Comparison of ENCODE assay signal across 11 mouse cellular contexts in the genomic region with DNA sequence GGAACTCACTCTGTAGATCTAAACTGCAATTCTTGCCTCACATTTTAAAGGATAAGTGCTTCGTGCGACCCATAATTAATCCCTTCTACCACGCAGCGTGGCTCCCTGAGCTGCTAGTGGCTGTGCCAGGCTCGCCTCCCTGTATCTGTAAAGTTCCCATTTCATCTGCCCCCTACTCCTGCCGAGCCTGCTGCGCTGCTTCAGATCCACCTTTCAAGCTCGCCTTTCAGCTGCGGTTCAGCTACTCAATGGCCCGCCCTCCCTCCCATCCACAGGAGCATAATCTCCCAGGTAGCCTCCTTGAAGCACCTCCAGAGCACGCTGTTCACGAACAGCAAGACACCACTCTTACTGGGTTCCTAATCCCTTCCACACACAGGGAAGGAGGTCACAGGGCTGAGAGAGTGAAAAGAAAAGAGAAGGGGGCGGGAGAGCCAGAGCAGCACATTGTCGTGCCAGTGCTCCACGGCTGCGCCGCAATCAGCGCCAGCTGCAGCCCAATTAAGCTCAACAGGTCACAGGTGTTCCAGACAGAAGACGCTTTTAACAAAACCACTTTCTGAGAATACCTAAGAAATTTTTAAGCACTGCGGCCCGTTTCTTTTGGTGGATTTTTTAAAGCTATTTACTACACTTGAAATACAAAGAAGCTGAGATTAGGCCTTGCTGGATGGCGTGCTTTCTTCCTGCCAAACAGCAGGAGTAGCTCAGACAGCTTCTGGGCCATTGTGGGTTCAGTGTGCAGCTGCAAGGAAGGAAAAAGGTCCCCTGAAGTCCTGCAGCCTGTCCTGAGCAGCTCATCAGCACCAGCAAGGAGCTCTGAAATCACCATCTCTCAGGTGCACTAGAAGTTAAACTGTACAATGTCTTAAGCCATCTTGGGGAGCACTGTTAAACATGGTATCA.
DNase-seq lines count a peak whose midpoint lies in the region; ATAC-seq and TF ChIP-seq lines count a peak whose summit lies in the region.
"Had no signal": no experiment of that assay in that cellular context is flagged by ENCODE, and none has a peak within 500 bp of the region (broad histone marks: within the 10 kb centered on the region; RNA-seq: fewer than 3 reads in every experiment).

No protein-coding gene starts in this region.

- no peak overlapping the region for H3K9ac ChIP-seq in liver, embryonic 12.5 days
- no peak overlapping the region for H3K9ac ChIP-seq in liver, postnatal 0 days (replicated peaks)
- H3K9ac ChIP-seq in midbrain, embryonic 13.5 days (replicated peaks): no peak overlapping the region; the same call in 1 of the 2 replicates

- H3K9me3 ChIP-seq in liver, embryonic 12.5 days (replicated peaks): no peaks in the 10 kb centered on the region
- no peaks in the 10 kb centered on the region for H3K9me3 ChIP-seq in liver, postnatal 0 days (ENCODE audit: low read length)
- no peaks in the 10 kb centered on the region for H3K9me3 ChIP-seq in midbrain, embryonic 13.5 days

- no peak for ATAC-seq in liver, embryonic 12.5 days
- ATAC-seq in liver, postnatal 0 days: no peak
- ATAC-seq in midbrain, embryonic 13.5 days: peak; percentile 94
- no peak for ATAC-seq in monocyte, adult 5-6 weeks (replicated peaks; ENCODE audit: insufficient number of reproducible peaks, low FRiP score, low TSS enrichment, poor library complexity, severe bottlenecking)

- H3K27me3 ChIP-seq in liver, embryonic 12.5 days (replicated peaks): no peaks in the 10 kb centered on the region
- H3K27me3 ChIP-seq in liver, postnatal 0 days (ENCODE audit: insufficient read depth, low read length): no peaks in the 10 kb centered on the region
- H3K27me3 ChIP-seq in midbrain, embryonic 13.5 days: no peaks in the 10 kb centered on the region

- TF ChIP-seq CTCF in liver, postnatal 0 days (IDR thresholded peaks at IDR 0.05; ENCODE audit: low read depth): no peak
- no peak for TF ChIP-seq CTCF in brain, embryonic 14.5 days (IDR thresholded peaks at IDR 0.05; ENCODE audit: borderline replicate concordance, extremely low read depth, insufficient read depth, insufficient read length)

- H3K27ac ChIP-seq in liver, embryonic 12.5 days: peak overlapping the region; percentile 42; the same call in 1 of the 2 replicates
- H3K27ac ChIP-seq in liver, postnatal 0 days (ENCODE audit: low read depth): no peak overlapping the region
- H3K27ac ChIP-seq in midbrain, embryonic 13.5 days: peak overlapping the region; percentile 56

- WGBS in liver, embryonic 12.5 days (ENCODE audit: insufficient replicate concordance): 87% methylated on average over 22 of the region's 22 CpGs
- 83% methylated on average over 22 of the region's 22 CpGs for WGBS in liver, postnatal 0 days (ENCODE audit: insufficient replicate concordance)
- WGBS in midbrain, embryonic 13.5 days: 6% methylated on average over 22 of the region's 22 CpGs

- H3K4me3 ChIP-seq in liver, embryonic 12.5 days: no peak overlapping the region
- no peak overlapping the region for H3K4me3 ChIP-seq in liver, postnatal 0 days (ENCODE audit: low read depth, low read length)
- H3K4me3 ChIP-seq in midbrain, embryonic 13.5 days (replicated peaks): 0 out of 2 replicates have a peak overlapping the region, but pooled peaks have one; percentile 4

- TF ChIP-seq POLR2A in brain, embryonic 14.5 days (IDR thresholded peaks at IDR 0.05; ENCODE audit: borderline replicate concordance, extremely low read depth, insufficient read depth, insufficient read length, poor library complexity, severe bottlenecking): no peak

- H3K36me3 ChIP-seq in liver, embryonic 12.5 days: peaks cover 22% of the 10 kb centered on the region
- no peaks in the 10 kb centered on the region; the same call in 1 of the 2 replicates for H3K36me3 ChIP-seq in liver, postnatal 0 days (replicated peaks; ENCODE audit: insufficient read depth, low read length)
- no peaks in the 10 kb centered on the region for H3K36me3 ChIP-seq in midbrain, embryonic 13.5 days

- H3K4me2 ChIP-seq in liver, embryonic 12.5 days: no peak overlapping the region
- H3K4me2 ChIP-seq in liver, postnatal 0 days (ENCODE audit: low read depth, low read length): no peak overlapping the region
- peak overlapping the region; percentile 48 for H3K4me2 ChIP-seq in midbrain, embryonic 13.5 days (replicated peaks)

- no peak for DNase-seq in liver, postnatal 0 days
- peak; percentile 86 for DNase-seq in brain, embryonic 14.5 days (ENCODE audit: low read depth)
- peak; percentile 61 for DNase-seq in forelimb bud, embryonic 11.5 days (ENCODE audit: low read depth, low spot score)
- DNase-seq in gastrocnemius, postnatal 10 days: no peak
- no peak for DNase-seq in left cerebral cortex, adult 8-10 months (ENCODE audit: low spot score in 2 of 2)
- DNase-seq: cerebellum, adult 2 months; gastrocnemius, postnatal 14 days; lung, postnatal 14 days had no signal

- no peak for TF ChIP-seq EP300 in liver, postnatal 0 days (IDR thresholded peaks at IDR 0.05; ENCODE audit: low read depth)

- peaks cover 84% of the 10 kb centered on the region for H3K4me1 ChIP-seq in liver, embryonic 12.5 days
- H3K4me1 ChIP-seq in liver, postnatal 0 days (ENCODE audit: insufficient read depth): peaks cover 18% of the 10 kb centered on the region
- H3K4me1 ChIP-seq in midbrain, embryonic 13.5 days (replicated peaks): peaks cover 22% of the 10 kb centered on the region

Comparison
In these comparisons a context has a peak if more than half of its experiments do, and no peak if none do; other contexts are left out.
1. DNase-seq: peak in brain, embryonic 14.5 days (single experiment) and forelimb bud, embryonic 11.5 days (single experiment); none in liver, postnatal 0 days (single experiment), gastrocnemius, postnatal 10 days (single experiment) and left cerebral cortex, adult 8-10 months (0 of 2).